Mouse (Mus musculus): ENCODE results near the gene Kdm2b. TPM values are rescaled to one million over a fixed set of nuclear protein-coding genes. Genes with fewer than 3 reads are reported as not detected.

Kdm2b gene
- polyA plus RNA-seq, 1 experiment: 30.3 TPM

DNA sequence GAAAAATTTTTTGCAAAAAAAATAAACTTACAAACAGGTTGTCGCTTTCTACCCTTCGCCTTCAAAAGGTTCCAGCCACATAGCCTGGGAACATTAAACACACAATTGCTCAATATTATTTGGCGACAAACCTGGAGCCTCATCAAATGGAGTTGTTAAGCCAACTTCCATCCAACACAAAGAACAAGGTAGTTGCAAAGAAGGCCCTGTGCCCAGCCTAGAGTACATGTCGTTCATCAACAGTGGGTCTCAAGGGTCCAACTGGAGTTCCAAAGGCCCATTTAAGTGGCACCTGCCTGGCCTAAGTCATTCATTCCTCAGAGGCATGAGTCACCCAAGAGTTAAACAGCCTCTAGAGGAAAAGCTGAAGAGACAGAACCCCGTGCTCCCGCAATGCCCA is 52.6 kb downstream of the Kdm2b start:
- Histone ChIP-seq H3K36me3 (ENCODE audit: control insufficient read depth, insufficient read depth, low read length) (peaks cover 12% of the 10 kb centered on the region), H3K27me3 (ENCODE audit: control insufficient read depth, insufficient read depth, low read length) (no peaks in the 10 kb centered on the region), H3K27ac (ENCODE audit: insufficient read depth, low read length) (no peak overlapping the region), H3K4me3 (ENCODE audit: extremely low read depth, insufficient read depth, insufficient read length) (no peak overlapping the region), H3K4me1 (ENCODE audit: control insufficient read depth, insufficient read depth, insufficient read length) (no peaks in the 10 kb centered on the region)
- WGBS: 95% methylated on average over 6 of the region's 6 CpGs
- no peak for TF ChIP-seq POLR2A (IDR thresholded peaks at IDR 0.05; ENCODE audit: low read depth, low read length)
- TF ChIP-seq CTCF (IDR thresholded peaks at IDR 0.05; ENCODE audit: extremely low read depth, insufficient read depth, insufficient read length, insufficient replicate concordance): no peak
- no peak for DNase-seq (ENCODE audit: low read depth in 1 of 2, low spot score in 2 of 2)

DNA sequence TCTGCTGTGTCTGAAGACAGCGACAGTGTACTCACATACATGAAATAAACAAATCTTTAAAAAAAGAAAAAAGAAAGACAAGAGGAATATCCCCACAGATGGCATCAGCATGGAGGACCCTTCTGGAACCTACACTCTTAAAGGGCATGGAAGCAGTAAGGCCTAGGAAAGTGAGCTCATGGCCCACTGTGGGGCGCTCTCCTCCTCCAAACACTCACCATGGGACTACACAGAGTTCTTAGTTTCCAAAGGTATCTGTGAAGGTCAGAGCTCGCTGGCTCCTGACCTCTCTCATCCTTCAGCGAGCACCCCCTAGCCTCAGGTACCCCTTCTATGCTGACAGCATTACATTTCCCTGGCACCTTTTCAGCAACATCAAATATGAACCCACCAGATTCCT is 53.8 kb downstream of the Kdm2b start:
- TF ChIP-seq CTCF (IDR thresholded peaks at IDR 0.05; ENCODE audit: extremely low read depth, insufficient read depth, insufficient read length, insufficient replicate concordance) (no peak), POLR2A (IDR thresholded peaks at IDR 0.05; ENCODE audit: low read depth, low read length) (no peak)
- Histone ChIP-seq H3K27ac (ENCODE audit: insufficient read depth, low read length) (no peak overlapping the region), H3K36me3 (ENCODE audit: control insufficient read depth, insufficient read depth, low read length) (peaks cover 17% of the 10 kb centered on the region), H3K27me3 (ENCODE audit: control insufficient read depth, insufficient read depth, low read length) (no peaks in the 10 kb centered on the region), H3K4me1 (ENCODE audit: control insufficient read depth, insufficient read depth, insufficient read length) (no peaks in the 10 kb centered on the region), H3K4me3 (ENCODE audit: extremely low read depth, insufficient read depth, insufficient read length) (no peak overlapping the region)
- WGBS: 93% methylated on average over 4 of the region's 4 CpGs
- no peak for DNase-seq (ENCODE audit: low read depth in 1 of 2, low spot score in 2 of 2)

DNA sequence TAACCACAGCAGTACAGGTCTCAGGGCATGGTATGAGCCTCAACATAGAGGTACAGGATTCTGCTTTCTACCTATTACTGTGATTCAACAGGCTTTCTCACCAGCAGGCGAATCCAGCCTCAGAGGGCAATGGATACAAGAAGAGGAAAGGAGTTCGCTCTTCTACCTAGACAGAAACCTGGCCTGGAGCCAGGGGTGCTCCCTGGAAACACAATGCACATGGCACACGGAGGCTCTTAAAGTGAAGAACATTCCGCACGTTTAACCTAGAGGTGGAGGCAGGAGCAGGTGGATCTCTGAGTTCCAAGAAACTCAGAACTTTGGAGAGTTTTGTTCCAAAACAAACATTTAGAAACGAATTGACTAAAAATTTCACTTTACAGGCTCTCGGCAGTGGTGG is 58.6 kb downstream of the Kdm2b start:
- DNase-seq (ENCODE audit: low read depth in 1 of 2, low spot score in 2 of 2): no peak
- no peak overlapping the region for H3K27ac ChIP-seq (ENCODE audit: insufficient read depth, low read length)

DNA sequence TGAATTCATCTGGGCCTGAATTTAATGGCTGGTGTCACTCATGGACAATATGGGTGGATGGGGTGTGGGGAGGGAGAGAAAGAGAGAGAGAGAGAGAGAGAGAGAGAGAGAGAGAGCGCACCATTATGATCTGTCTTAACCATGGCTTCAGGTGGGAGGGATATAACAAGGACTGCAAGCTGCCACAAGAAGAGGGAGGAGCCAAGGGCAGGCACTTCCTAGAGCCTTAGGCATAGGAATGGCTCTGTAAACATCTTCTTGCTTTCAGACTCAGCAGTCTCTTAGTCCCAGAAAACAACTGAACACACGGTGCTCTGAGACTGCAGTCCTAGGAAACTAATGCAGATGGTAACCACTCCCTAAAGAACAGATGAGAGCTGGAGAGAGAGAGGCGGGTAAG is 61.3 kb downstream of the Kdm2b start:
- WGBS: 86% methylated on average over 3 of the region's 3 CpGs
- TF ChIP-seq POLR2A (IDR thresholded peaks at IDR 0.05; ENCODE audit: low read depth, low read length) (no peak), CTCF (IDR thresholded peaks at IDR 0.05; ENCODE audit: extremely low read depth, insufficient read depth, insufficient read length, insufficient replicate concordance) (no peak)
- DNase-seq (ENCODE audit: low read depth in 1 of 2, low spot score in 2 of 2): no peak
- H3K27me3 ChIP-seq (ENCODE audit: control insufficient read depth, insufficient read depth, low read length): no peaks in the 10 kb centered on the region
- peaks cover 2% of the 10 kb centered on the region; the same call in 1 of the 2 replicates for H3K4me1 ChIP-seq (ENCODE audit: control insufficient read depth, insufficient read depth, insufficient read length)
- H3K4me3 ChIP-seq (ENCODE audit: extremely low read depth, insufficient read depth, insufficient read length): no peak overlapping the region
- H3K36me3 ChIP-seq (ENCODE audit: control insufficient read depth, insufficient read depth, low read length): peaks cover 10% of the 10 kb centered on the region; the same call in 1 of the 2 replicates
- no peak overlapping the region for H3K27ac ChIP-seq (ENCODE audit: insufficient read depth, low read length)

More for the DNA sequence above, 58.6 kb downstream of the Kdm2b start:
- H3K4me3 ChIP-seq (ENCODE audit: extremely low read depth, insufficient read depth, insufficient read length): no peak overlapping the region
- TF ChIP-seq CTCF (IDR thresholded peaks at IDR 0.05; ENCODE audit: extremely low read depth, insufficient read depth, insufficient read length, insufficient replicate concordance) (no peak), POLR2A (IDR thresholded peaks at IDR 0.05; ENCODE audit: low read depth, low read length) (no peak)
- 91% methylated on average over 7 of the region's 7 CpGs for WGBS
- H3K27me3 ChIP-seq (ENCODE audit: control insufficient read depth, insufficient read depth, low read length): no peaks in the 10 kb centered on the region
- H3K4me1 ChIP-seq (ENCODE audit: control insufficient read depth, insufficient read depth, insufficient read length): no peaks in the 10 kb centered on the region
- H3K36me3 ChIP-seq (ENCODE audit: control insufficient read depth, insufficient read depth, low read length): peaks cover 17% of the 10 kb centered on the region

DNA sequence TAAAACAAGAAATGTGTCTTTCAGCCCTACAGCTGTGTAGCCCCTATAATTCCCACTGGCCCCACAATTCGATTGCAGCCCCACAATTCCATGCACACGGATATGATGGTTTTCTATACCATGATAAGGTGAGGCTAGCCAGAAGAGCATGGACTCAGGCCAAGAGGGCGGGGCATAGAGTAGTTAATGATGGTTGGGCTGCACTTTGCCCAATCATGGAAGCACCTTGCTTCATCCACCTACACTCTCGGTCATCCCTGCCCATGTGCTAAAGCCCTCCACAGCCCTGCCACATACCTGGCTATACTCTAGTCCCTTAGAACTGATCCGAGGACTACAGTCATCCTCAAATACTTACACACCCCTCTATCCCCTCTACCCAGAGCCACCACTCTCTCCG is 61.9 kb downstream of the Kdm2b start:
- TF ChIP-seq POLR2A (IDR thresholded peaks at IDR 0.05; ENCODE audit: low read depth, low read length) (no peak), CTCF (IDR thresholded peaks at IDR 0.05; ENCODE audit: extremely low read depth, insufficient read depth, insufficient read length, insufficient replicate concordance) (no peak)
- 87% methylated on average over 6 of the region's 6 CpGs for WGBS
- DNase-seq (ENCODE audit: low read depth in 1 of 2, low spot score in 2 of 2): no peak
- no peak overlapping the region for H3K27ac ChIP-seq (ENCODE audit: insufficient read depth, low read length)
- H3K4me3 ChIP-seq (ENCODE audit: extremely low read depth, insufficient read depth, insufficient read length): no peak overlapping the region
- peaks cover 10% of the 10 kb centered on the region; the same call in 1 of the 2 replicates for H3K36me3 ChIP-seq (ENCODE audit: control insufficient read depth, insufficient read depth, low read length)
- no peaks in the 10 kb centered on the region for H3K27me3 ChIP-seq (ENCODE audit: control insufficient read depth, insufficient read depth, low read length)
- H3K4me1 ChIP-seq (ENCODE audit: control insufficient read depth, insufficient read depth, insufficient read length): peaks cover 2% of the 10 kb centered on the region; the same call in 1 of the 2 replicates

DNA sequence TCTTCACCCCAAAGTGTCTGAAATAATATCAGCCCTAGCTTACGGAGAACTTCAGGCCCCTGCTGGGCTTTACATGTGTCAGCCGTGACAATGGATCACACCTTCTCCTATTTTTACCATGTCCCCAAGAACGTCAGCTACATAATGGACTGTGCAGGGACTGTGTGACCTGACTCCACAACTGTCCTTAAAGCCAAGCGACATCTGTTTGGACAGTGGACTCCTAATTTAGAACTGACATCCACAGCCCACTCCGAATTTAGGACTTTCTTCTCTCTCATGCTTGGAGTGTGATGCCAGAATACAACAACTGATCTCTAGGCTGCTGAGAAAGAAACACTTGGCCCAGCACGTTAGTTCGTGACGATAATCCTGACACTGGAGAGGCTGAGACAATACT is 62.5 kb downstream of the Kdm2b start:
- TF ChIP-seq POLR2A (IDR thresholded peaks at IDR 0.05; ENCODE audit: low read depth, low read length) (no peak), CTCF (IDR thresholded peaks at IDR 0.05; ENCODE audit: extremely low read depth, insufficient read depth, insufficient read length, insufficient replicate concordance) (no peak)

DNA sequence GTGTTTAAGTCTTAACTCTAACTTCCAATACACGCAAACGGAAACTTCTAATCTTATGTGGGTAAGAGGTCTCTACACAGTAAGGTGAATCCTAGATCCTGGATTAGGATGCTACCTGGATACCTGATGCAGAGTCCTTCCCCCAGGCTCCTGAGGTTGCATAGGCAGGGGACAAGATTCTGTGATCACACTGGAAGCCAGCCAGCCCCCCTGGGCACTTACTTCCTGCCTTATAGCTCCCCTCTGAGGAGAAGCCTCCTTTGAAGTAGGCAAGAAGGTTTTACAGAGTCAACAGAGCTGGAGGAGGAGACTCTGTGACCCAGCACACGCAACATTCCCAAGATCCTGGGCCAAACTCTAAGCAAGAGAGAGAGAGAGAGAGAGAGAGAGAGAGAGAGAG is 63.3 kb downstream of the Kdm2b start:
- 87% methylated on average over 3 of the region's 3 CpGs for WGBS
- no peaks in the 10 kb centered on the region for H3K36me3 ChIP-seq (ENCODE audit: control insufficient read depth, insufficient read depth, low read length)
- H3K4me3 ChIP-seq (ENCODE audit: extremely low read depth, insufficient read depth, insufficient read length): no peak overlapping the region
- no peaks in the 10 kb centered on the region for H3K27me3 ChIP-seq (ENCODE audit: control insufficient read depth, insufficient read depth, low read length)
- H3K27ac ChIP-seq (ENCODE audit: insufficient read depth, low read length): no peak overlapping the region
- H3K4me1 ChIP-seq (ENCODE audit: control insufficient read depth, insufficient read depth, insufficient read length): peaks cover 2% of the 10 kb centered on the region; the same call in 1 of the 2 replicates
- TF ChIP-seq CTCF (IDR thresholded peaks at IDR 0.05; ENCODE audit: extremely low read depth, insufficient read depth, insufficient read length, insufficient replicate concordance) (no peak), POLR2A (IDR thresholded peaks at IDR 0.05; ENCODE audit: low read depth, low read length) (no peak)
- no peak for DNase-seq (ENCODE audit: low read depth in 1 of 2, low spot score in 2 of 2)

More for the DNA sequence above, 62.5 kb downstream of the Kdm2b start:
- WGBS: 93% methylated on average over 8 of the region's 8 CpGs
- H3K36me3 ChIP-seq (ENCODE audit: control insufficient read depth, insufficient read depth, low read length): peaks cover 5% of the 10 kb centered on the region; the same call in 1 of the 2 replicates
- H3K4me3 ChIP-seq (ENCODE audit: extremely low read depth, insufficient read depth, insufficient read length): no peak overlapping the region
- no peak for DNase-seq (ENCODE audit: low read depth in 1 of 2, low spot score in 2 of 2)
- peaks cover 2% of the 10 kb centered on the region; the same call in 1 of the 2 replicates for H3K4me1 ChIP-seq (ENCODE audit: control insufficient read depth, insufficient read depth, insufficient read length)
- H3K27ac ChIP-seq (ENCODE audit: insufficient read depth, low read length): no peak overlapping the region
- no peaks in the 10 kb centered on the region for H3K27me3 ChIP-seq (ENCODE audit: control insufficient read depth, insufficient read depth, low read length)

All from spleen, adult 2 months (tissue).